Mouse (Mus musculus): ENCODE data around the gene Gm9736.
"Not testable (repeated sequence)": the region's sequence is repeated elsewhere in the genome, so short reads cannot be mapped to it uniquely, and the experiment has no call there.

Gm9736 gene

DNA sequence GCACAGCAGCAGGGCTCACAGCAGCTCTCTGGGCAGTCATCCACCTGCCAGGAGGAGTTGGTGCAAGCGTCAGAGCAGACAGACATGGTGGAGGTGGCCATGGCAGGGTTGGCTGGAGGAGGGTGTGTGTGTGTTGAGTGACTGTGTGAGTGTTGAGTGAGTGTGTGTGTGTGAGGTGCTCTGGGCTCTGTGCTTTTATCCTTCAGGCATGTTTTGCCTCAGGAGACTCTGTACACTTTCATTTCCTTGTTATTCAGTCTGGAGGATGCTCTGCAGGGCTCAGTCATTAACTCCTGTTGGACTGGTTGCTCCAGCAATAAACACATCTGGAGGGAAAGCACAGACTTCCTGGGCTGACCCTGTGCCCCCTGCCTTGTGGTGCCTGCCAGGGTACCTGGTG, at the start of gene Gm9736:
TSS of gene Gm9736 (minus strand) at position 101 of the 400 bp plus-strand sequence.
- not testable (repeated sequence) for DNase-seq (ENCODE audit: low read depth, low spot score)

GRCm38 (mm10) chr10:77798921-77799508, 47.9 kb upstream of the Gm9736 start, which contains the start of gene Gm19668:
TSS of gene Gm19668 (minus strand) at chr10:77799133.
- DNase-seq (ENCODE audit: low read depth, low spot score), result no peak

GRCm38 (mm10) chr10:77798164-77798920, 47.2 kb upstream of the Gm9736 start:
- DNase-seq (ENCODE audit: low read depth, low spot score), result not testable (repeated sequence)

- DNase-seq (ENCODE audit: low read depth, low spot score), result no peak
Measured at GRCm38 (mm10) chr10:77797677-77798076, 46.5 kb upstream of the Gm9736 start.

- no peak for DNase-seq (ENCODE audit: low read depth, low spot score)
Measured at GRCm38 (mm10) chr10:77794976-77795375, 43.8 kb upstream of the Gm9736 start, which contains the start of gene Gm9639. TSS of gene Gm9639 (minus strand) at chr10:77795076.

DNA sequence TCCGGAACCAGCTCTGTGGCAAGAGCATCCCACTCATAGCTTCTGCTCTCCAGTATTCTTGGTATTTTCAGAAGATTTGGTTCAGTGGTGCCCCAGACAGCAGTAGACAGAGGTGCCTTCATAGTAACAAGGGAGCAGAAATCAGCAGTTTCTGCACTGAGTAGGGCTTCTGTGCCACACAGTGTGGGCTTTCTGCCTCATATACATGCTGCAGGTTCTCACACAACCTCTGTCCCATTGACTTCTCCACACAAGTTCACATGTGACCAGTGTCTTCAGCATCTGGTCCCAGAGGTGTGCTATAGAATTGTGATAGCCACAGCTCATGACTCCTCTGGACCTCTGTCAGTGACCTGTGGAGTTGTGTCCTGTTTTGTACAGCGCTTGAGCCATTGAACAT, 37.5 kb upstream of the Gm9736 start:
- DNase-seq (ENCODE audit: low read depth, low spot score), result no peak

DNA sequence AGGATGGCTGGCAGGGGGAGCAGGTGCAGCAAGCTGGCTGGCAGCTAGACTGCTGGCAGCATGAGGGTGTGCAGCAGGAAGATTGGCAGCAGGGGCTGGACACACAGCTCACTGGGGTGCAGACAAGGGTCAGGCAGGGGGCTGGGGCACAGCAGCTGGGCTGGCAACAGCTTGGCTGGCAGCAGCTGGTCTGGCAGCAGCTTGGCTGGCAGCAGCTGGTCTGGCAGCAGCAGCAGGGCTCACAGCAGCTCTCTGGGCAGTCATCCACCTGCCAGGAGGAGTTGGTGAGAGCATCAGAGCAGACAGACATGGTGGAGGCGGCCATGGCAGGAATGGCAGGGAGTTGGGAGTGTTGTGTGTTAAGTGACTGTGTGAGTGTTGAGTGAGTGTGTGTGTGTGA, 36.7 kb upstream of the Gm9736 start, which contains the start of gene Gm7137:
TSS of gene Gm7137 (minus strand) at position 325 of the 400 bp plus-strand sequence.
- DNase-seq (ENCODE audit: low read depth, low spot score), result not testable (repeated sequence)

GRCm38 (mm10) chr10:77783396-77783795, 32.2 kb upstream of the Gm9736 start:
- not testable (repeated sequence) for DNase-seq (ENCODE audit: low read depth, low spot score)

- DNase-seq (ENCODE audit: low read depth, low spot score), result not testable (repeated sequence)
Measured at GRCm38 (mm10) chr10:77782442-77782841, 31.3 kb upstream of the Gm9736 start, which contains the start of gene Gm3250. TSS of gene Gm3250 (minus strand) at chr10:77782542.

DNA sequence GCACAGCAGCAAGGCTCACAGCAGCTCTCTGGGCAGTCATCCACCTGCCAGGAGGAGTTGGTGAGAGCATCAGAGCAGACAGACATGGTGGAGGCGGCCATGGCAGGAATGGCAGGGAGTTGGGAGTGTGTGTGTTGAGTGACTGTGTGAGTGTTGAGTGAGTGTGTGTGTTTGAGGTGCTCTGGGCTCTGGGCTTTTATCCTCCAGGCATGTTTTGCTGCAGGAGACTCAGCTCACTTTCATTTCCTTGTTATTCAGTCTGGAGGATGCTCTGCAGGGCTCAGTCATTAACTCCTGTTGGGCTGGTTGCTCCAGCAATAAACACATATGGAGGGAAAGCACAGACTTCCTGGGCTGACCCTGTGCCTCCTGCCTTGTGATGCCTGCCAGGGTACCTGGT, 25.7 kb upstream of the Gm9736 start, which contains the start of gene Gm7138:
TSS of gene Gm7138 (minus strand) at position 101 of the 400 bp plus-strand sequence.
- DNase-seq (ENCODE audit: low read depth, low spot score), result not testable (repeated sequence)

DNA sequence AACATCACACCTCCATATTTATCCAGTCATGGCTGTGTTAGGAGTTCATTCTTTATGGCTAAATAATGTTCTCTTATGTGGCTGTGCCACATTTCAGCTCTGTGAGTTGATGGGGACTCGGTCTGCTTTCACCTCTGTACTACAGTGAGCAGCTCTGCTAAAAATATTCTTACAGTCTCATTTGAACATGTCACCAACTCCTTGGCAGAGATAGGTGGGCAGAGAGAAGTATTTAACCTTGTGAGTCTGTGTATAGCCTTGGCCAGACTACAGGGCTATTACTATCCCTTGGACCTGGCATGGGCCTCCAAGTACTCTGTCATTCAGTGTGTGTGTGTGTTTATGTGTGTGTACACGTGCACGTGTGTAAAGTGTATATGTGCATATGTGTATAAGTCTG, 21.0 kb upstream of the Gm9736 start:
- DNase-seq (ENCODE audit: low read depth, low spot score), result not testable (repeated sequence)

- not testable (repeated sequence) for DNase-seq (ENCODE audit: low read depth, low spot score)
Measured at GRCm38 (mm10) chr10:77771225-77771624, 20.1 kb upstream of the Gm9736 start, which contains the start of gene Gm3238. TSS of gene Gm3238 (minus strand) at chr10:77771325.

DNA sequence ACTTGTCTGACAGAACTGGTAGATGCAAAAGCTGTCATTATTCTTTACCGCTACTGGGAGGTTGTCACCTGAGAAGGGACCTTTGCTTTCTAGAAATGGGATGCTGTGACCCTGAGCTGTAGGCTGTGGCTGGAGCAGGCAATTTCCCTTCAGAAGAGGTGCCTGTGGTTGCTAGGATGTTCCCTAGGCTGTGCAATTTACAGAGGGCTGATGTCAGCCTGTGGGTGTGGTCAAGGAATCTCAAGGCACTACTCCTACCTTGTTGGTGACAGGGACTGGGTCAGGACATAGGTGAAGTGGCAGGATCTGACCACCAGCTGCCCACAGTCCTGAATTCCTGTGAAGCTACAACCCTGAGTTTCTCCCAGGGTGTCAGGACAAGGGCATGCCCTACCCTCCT, 18.6 kb upstream of the Gm9736 start:
- no peak for DNase-seq (ENCODE audit: low read depth, low spot score)

DNA sequence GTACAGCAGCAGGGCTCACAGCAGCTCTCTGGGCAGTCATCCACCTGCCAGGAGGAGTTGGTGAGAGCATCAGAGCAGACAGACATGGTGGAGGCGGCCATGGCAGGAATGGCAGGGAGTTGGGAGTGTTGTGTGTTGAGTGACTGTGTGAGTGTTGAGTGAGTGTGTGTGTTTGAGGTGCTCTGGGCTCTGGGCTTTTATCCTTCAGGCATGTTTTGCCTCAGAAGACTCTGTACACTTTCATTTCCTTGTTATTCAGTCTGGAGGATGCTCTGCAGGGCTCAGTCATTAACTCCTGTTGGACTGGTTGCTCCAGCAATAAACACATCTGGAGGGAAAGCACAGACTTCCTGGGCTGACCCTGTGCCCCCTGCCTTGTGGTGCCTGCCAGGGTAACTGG, 8.4 kb upstream of the Gm9736 start, which contains the start of gene Gm3233:
TSS of gene Gm3233 (minus strand) at position 101 of the 400 bp plus-strand sequence.
- not testable (repeated sequence) for DNase-seq (ENCODE audit: low read depth, low spot score)

DNA sequence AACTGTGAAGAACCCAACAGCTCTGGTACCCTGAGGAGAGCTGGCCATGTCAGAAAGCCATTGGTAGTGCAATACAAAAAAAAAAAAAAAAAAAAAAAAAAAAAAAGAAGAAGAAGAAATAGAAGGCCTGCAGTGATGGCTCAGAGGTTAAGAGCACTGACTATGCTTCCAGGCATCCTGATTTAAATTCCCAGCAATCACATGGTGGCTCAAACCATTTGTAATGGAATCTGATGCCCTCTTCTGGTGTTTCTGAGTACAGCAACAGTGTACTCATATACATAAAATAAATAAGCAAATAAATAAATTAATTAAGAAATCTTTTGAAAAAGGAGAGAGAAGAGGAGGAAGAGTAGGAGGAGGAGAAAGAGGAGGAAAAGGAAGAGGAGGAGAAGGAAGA, 2.3 kb upstream of the Gm9736 start:
- DNase-seq (ENCODE audit: low read depth, low spot score), result no peak

GRCm38 (mm10) chr10:77752312-77752711, 1.2 kb upstream of the Gm9736 start:
- DNase-seq (ENCODE audit: low read depth, low spot score), result not testable (repeated sequence)

DNA sequence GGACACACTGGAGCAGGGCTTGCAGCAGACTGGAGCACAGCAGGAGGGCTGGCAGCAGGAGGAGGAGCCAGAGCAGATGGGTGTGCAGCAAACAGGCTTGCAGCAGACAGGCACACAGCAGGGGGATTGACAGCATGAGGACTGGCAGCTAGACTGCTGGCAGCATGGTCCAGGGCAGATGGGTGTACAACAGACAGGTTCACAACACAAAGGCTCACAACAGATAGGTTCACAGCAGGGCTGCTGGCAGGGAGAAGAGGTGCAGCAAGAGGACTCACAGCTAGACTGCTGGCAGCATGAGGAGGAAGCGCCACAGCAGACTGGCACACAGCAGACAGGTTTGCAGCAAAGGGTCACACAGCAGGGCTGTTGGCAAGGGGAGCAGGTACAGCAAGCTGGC, 468 bp downstream of the Gm9736 start:
- not testable (repeated sequence) for DNase-seq (ENCODE audit: low read depth, low spot score)

DNA sequence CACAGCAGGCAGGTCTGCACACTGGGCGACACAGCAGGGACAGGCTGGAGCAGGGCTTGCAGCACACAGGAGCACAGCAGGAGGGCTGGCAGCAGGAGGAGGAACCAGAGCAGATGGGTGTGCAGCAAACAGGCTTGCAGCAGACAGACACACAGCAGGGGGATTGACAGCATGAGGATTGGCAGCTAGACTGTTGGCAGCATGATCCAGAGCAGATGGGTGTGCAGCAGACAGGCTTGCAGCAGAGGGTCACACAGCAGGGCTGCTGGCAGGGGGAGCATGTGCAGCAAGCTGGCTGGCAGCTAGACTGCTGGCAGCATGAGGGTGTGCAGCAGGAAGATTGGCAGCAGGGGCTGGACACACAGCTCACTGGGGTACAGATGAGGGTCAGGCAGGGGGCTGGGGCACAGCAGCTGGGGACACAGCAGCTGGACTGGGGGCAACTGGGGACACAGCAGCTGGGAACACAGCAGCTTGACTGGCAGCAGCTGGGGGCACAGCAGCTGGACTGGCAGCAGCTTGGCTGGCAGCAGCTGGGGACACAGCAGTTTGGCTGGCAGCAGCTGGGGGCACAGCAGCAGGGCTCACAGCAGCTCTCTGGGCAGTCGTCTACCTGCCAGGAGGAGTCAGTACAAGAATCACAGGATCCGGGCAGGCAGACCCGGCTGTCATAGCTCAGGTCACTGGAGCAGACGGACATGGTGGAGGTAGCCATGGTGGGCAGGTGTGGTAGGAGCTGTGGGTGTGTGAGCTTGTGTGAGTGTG, 9.0 kb downstream of the Gm9736 start, which contains the start of gene Gm18596:
TSS of gene Gm18596 (minus strand) at position 715 of the 765 bp plus-strand sequence.
- not testable (repeated sequence) for DNase-seq (ENCODE audit: low read depth, low spot score)

- no peak for DNase-seq (ENCODE audit: low read depth, low spot score)
Measured at GRCm38 (mm10) chr10:77738929-77739328, 12.2 kb downstream of the Gm9736 start.

- no peak for DNase-seq (ENCODE audit: low read depth, low spot score)
Measured at GRCm38 (mm10) chr10:77735928-77736327, 15.2 kb downstream of the Gm9736 start.

DNA sequence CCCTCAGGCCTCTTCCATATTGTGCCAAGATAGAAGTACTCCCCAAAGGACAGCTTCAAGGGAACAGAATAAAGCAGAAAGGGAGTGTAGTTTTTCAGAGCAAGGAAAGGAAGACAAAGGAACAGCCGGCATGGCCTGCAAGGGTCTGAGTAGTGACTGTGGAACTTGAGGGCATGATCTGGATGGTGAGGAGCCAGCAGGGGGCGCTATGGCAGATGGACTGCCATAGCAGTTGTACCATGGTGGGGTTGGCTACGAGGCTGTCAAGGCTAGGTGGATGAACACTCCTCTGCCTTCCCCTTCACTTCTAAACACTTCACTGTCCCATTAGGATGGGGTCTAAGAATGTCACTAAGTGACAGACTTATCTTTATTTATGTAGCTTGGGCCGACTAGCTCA, 21.9 kb downstream of the Gm9736 start:
- peak; percentile 14 for DNase-seq (ENCODE audit: low read depth, low spot score)

GRCm38 (mm10) chr10:77728280-77728679, 22.9 kb downstream of the Gm9736 start:
- DNase-seq (ENCODE audit: low read depth, low spot score), result no peak

All from WW6 (cell line).